Mouse (Mus musculus) hindbrain, embryonic 15.5 days (tissue): ENCODE measurements around the gene Abhd8. TPM values are rescaled to one million over a fixed set of nuclear protein-coding genes. Genes with fewer than 3 reads are reported as not detected.
"Not testable (repeated sequence)": the region's sequence is repeated elsewhere in the genome, so short reads cannot be mapped to it uniquely, and the experiment has no call there.

Experiments
- ATAC-seq: fragments of 200-750 bp; cut with Nextera tagmentation; 2 replicates; pipeline ENCODE4 v1.8.0; 2017; ENCODE audit warnings: low read depth, moderate number of reproducible peaks, moderate TSS enrichment; ENCODE audit not compliant: low FRiP score
- H3K27ac ChIP-seq: fragments of 300-500 bp; sonication (generic); replicated peaks from 2 replicates; pipeline ENCODE4 v1.5.1; 2015; ENCODE audit warnings: mild to moderate bottlenecking, inconsistent platforms
- H3K27me3 ChIP-seq: fragments of 300-500 bp; sonication (generic); 2 replicates; pipeline ENCODE4 v1.6.1; 2015; ENCODE audit warnings: control low read depth, inconsistent platforms
- H3K36me3 ChIP-seq: fragments of 300-500 bp; sonication (generic); 2 replicates; pipeline ENCODE4 v1.6.1; 2015; ENCODE audit warnings: control low read depth, inconsistent platforms
- H3K4me1 ChIP-seq: fragments of 300-500 bp; sonication (generic); replicated peaks from 2 replicates; pipeline ENCODE4 v1.6.1; 2015; ENCODE audit warnings: control low read depth, inconsistent platforms
- H3K4me2 ChIP-seq: fragments of 300-500 bp; sonication (generic); 2 replicates; pipeline ENCODE4 v1.6.1; 2015; ENCODE audit warnings: moderate library complexity, mild to moderate bottlenecking, inconsistent platforms
- H3K4me3 ChIP-seq: fragments of 300-500 bp; sonication (generic); 2 replicates; pipeline ENCODE4 v1.5.1; 2015; ENCODE audit warnings: mild to moderate bottlenecking, inconsistent platforms
- H3K9ac ChIP-seq: fragments of 300-500 bp; sonication (generic); 2 replicates; pipeline ENCODE4 v1.6.1; 2015; ENCODE audit warnings: inconsistent platforms
- H3K9me3 ChIP-seq: fragments of 300-500 bp; sonication (generic); 2 replicates; pipeline ENCODE4 v1.6.1; 2016; ENCODE audit warnings: control low read depth, inconsistent platforms
- WGBS: fragments of 180-500 bp; shearing (Covaris S2); methylation state at CpG from one replicate; pipeline ENCODE4 v1.1.7; 2015; 5-methylcytosine and 5-hydroxymethylcytosine counted together
- polyA plus RNA-seq: library from polyadenylated mRNA; unstranded; fragments of >200 nt; fragmentation: Nextera tagmentation; extraction: Ambion mirVana; gene quantifications from 2 replicates; pipeline ENCODE4 v1.2.1, GENCODE M21; 2015

Abhd8 gene
- polyA plus RNA-seq, 1 experiment from 2014 or later: 195 TPM

- no peak overlapping the region for H3K9ac ChIP-seq
- no peak overlapping the region for H3K27ac ChIP-seq
- H3K4me1 ChIP-seq: no peaks in the 10 kb centered on the region; the same call in 1 of the 2 replicates
- H3K4me3 ChIP-seq: no peak overlapping the region
- no peak for ATAC-seq
- H3K4me2 ChIP-seq: no peak overlapping the region
- 92% methylated on average over 8 of the region's 8 CpGs for WGBS
- peaks cover 32% of the 10 kb centered on the region for H3K36me3 ChIP-seq
- H3K27me3 ChIP-seq: no peaks in the 10 kb centered on the region
- H3K9me3 ChIP-seq: no peaks in the 10 kb centered on the region
Observed at GRCm38 (mm10) chr8:71454668-71455067, 8.8 kb downstream of the Abhd8 start.

DNA sequence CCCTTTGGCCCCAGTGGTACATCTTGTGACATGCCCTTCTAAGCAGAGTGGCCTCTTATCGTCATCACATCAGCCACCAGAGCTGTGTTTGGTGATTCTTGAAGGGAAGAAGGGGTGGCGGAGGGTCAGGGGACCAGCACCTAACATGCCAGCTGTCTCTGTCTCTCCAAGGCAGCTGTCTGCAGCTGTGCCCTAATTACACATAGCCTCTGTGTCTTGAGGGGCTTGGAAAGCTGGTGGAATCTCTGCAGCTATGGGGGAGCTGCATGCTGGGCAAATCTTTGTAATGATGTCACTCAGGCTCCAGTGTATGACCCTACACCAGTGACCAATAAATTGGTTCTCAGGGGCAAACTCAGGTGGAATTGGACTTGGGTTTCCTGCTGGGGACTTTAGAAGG is 10.8 kb downstream of the Abhd8 start:
- no peaks in the 10 kb centered on the region for H3K9me3 ChIP-seq
- H3K27ac ChIP-seq: no peak overlapping the region
- H3K4me2 ChIP-seq: no peak overlapping the region
- WGBS: 81% methylated on average over 2 of the region's 2 CpGs
- H3K4me3 ChIP-seq: no peak overlapping the region
- H3K4me1 ChIP-seq: no peaks in the 10 kb centered on the region
- H3K36me3 ChIP-seq: peaks cover 15% of the 10 kb centered on the region
- ATAC-seq: no peak
- no peak overlapping the region for H3K9ac ChIP-seq
- no peaks in the 10 kb centered on the region for H3K27me3 ChIP-seq

- H3K27me3 ChIP-seq: no peaks in the 10 kb centered on the region
- H3K27ac ChIP-seq: no peak overlapping the region
- WGBS: 55% methylated on average over 11 of the region's 11 CpGs
- no peaks in the 10 kb centered on the region for H3K4me1 ChIP-seq
- ATAC-seq: no peak
- no peak overlapping the region for H3K4me2 ChIP-seq
- H3K36me3 ChIP-seq: peaks cover 6% of the 10 kb centered on the region; the same call in 1 of the 2 replicates
- no peak overlapping the region for H3K4me3 ChIP-seq
- no peak overlapping the region for H3K9ac ChIP-seq
- no peaks in the 10 kb centered on the region for H3K9me3 ChIP-seq
Observed at GRCm38 (mm10) chr8:71451777-71452176, 11.7 kb downstream of the Abhd8 start.

- H3K27ac ChIP-seq: no peak overlapping the region
- H3K27me3 ChIP-seq: no peaks in the 10 kb centered on the region
- no peak for ATAC-seq
- no peaks in the 10 kb centered on the region for H3K4me1 ChIP-seq
- H3K36me3 ChIP-seq: peaks cover 2% of the 10 kb centered on the region; the same call in 1 of the 2 replicates
- H3K4me2 ChIP-seq: no peak overlapping the region
- WGBS: 63% methylated on average over 4 of the region's 4 CpGs
- no peak overlapping the region for H3K9ac ChIP-seq
- no peaks in the 10 kb centered on the region for H3K9me3 ChIP-seq
- no peak overlapping the region for H3K4me3 ChIP-seq
Observed at GRCm38 (mm10) chr8:71451337-71451736, 12.1 kb downstream of the Abhd8 start.

DNA sequence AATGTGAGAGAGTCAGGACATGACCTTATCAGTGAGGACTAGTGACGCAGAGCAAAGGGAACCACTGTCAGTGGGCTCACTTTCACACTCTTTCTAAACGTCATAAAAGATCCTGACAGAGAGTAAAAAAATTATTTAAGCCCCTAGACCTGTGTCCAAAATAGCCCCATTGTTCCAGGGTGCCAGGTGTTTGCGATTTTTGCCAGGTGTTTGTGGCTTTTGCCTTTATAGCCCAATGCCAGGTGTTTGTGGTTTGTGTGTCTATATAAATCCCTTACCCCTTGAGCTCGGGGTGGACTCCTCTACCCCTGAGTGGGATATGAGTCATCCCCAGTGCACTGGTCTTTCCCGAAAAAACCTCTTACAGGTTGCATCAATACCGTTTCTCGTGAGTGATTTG is 18.4 kb downstream of the Abhd8 start:
- Histone ChIP-seq H3K9ac (no peak overlapping the region), H3K4me3 (no peak overlapping the region), H3K27ac (no peak overlapping the region), H3K4me1 (no peaks in the 10 kb centered on the region; the same call in 1 of the 2 replicates), H3K36me3 (no peaks in the 10 kb centered on the region), H3K4me2 (no peak overlapping the region), H3K9me3 (no peaks in the 10 kb centered on the region), H3K27me3 (0 out of 2 replicates have a peak, but pooled peaks cover 2% of the 10 kb centered on the region)
- 92% methylated on average over 7 of the region's 7 CpGs for WGBS
- no peak for ATAC-seq

GRCm38 (mm10) chr8:71441404-71441803 is 22.1 kb downstream of the Abhd8 start:
- 1% methylated on average over 7 of the region's 7 CpGs for WGBS
- peak; percentile 38; the same call in 1 of the 2 replicates for ATAC-seq

DNA sequence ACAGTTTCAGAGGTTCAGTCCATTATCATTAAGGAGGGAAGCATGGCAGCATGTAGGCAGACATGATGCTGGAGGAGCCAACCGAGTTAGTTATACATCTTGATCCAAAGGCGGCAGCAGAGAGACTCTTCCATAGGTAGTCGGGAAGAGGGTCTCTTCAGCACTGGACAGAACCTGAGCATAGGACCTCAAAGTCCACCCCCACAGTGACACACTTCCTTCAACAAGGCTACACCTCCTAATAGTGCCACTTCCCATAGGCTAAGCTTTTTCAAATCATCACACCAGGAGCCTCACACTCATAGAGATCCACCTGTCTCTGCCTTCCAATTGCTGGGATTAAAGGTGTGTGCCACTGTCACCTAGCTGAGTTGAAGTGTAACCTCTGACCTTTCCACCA is 26.4 kb downstream of the Abhd8 start:
- Histone ChIP-seq H3K9me3 (no peaks in the 10 kb centered on the region), H3K36me3 (no peaks in the 10 kb centered on the region), H3K4me3 (no peak overlapping the region), H3K4me2 (no peak overlapping the region), H3K27ac (no peak overlapping the region), H3K27me3 (peaks cover 3% of the 10 kb centered on the region; the same call in 1 of the 2 replicates), H3K9ac (no peak overlapping the region), H3K4me1 (no peaks in the 10 kb centered on the region; the same call in 1 of the 2 replicates)
- 34% methylated on average over 3 of the region's 3 CpGs for WGBS
- no peak for ATAC-seq

More at GRCm38 (mm10) chr8:71441404-71441803, 22.1 kb downstream of the Abhd8 start:
- Histone ChIP-seq H3K27ac (no peak overlapping the region), H3K9ac (no peak overlapping the region), H3K9me3 (no peaks in the 10 kb centered on the region), H3K4me3 (no peak overlapping the region), H3K27me3 (peaks cover 5% of the 10 kb centered on the region; the same call in 1 of the 2 replicates), H3K4me2 (no peak overlapping the region), H3K4me1 (no peaks in the 10 kb centered on the region; the same call in 1 of the 2 replicates), H3K36me3 (no peaks in the 10 kb centered on the region)

- not testable (repeated sequence) for H3K4me3 ChIP-seq, H3K27me3 ChIP-seq, H3K9me3 ChIP-seq, H3K4me1 ChIP-seq, H3K27ac ChIP-seq, H3K9ac ChIP-seq, H3K36me3 ChIP-seq, ATAC-seq, H3K4me2 ChIP-seq
- WGBS: 94% methylated on average over 1 of the region's 1 CpGs
Observed at GRCm38 (mm10) chr8:71432935-71433334, 30.5 kb downstream of the Abhd8 start.

- Histone ChIP-seq H3K4me3 (no peak overlapping the region), H3K27ac (no peak overlapping the region), H3K27me3 (no peaks in the 10 kb centered on the region), H3K9ac (no peak overlapping the region), H3K9me3 (no peaks in the 10 kb centered on the region), H3K4me2 (no peak overlapping the region), H3K4me1 (no peaks in the 10 kb centered on the region), H3K36me3 (no peaks in the 10 kb centered on the region)
- no peak for ATAC-seq
Observed at GRCm38 (mm10) chr8:71422121-71422520, 41.3 kb downstream of the Abhd8 start.

GRCm38 (mm10) chr8:71411535-71412273 is 51.8 kb downstream of the Abhd8 start:
- Histone ChIP-seq H3K27me3 (0 out of 2 replicates have a peak, but pooled peaks cover 2% of the 10 kb centered on the region), H3K36me3 (no peaks in the 10 kb centered on the region), H3K4me1 (peaks cover 4% of the 10 kb centered on the region), H3K9me3 (no peaks in the 10 kb centered on the region), H3K9ac (no peak overlapping the region), H3K27ac (no peak overlapping the region), H3K4me2 (no peak overlapping the region), H3K4me3 (no peak overlapping the region)
- WGBS: 51% methylated on average over 11 of the region's 11 CpGs
- ATAC-seq: no peak

- no peak overlapping the region for H3K4me2 ChIP-seq
- peaks cover 20% of the 10 kb centered on the region for H3K4me1 ChIP-seq
- no peak overlapping the region for H3K27ac ChIP-seq
- 97% methylated on average over 4 of the region's 4 CpGs for WGBS
- no peak for ATAC-seq
- H3K9ac ChIP-seq: no peak overlapping the region
- no peaks in the 10 kb centered on the region for H3K27me3 ChIP-seq
- H3K9me3 ChIP-seq: no peaks in the 10 kb centered on the region
- H3K36me3 ChIP-seq: 0 out of 2 replicates have a peak, but pooled peaks cover 2% of the 10 kb centered on the region
- H3K4me3 ChIP-seq: no peak overlapping the region
Observed at GRCm38 (mm10) chr8:71408231-71408630, 55.2 kb downstream of the Abhd8 start.

GRCm38 (mm10) chr8:71407441-71407840 is 56.0 kb downstream of the Abhd8 start:
- no peak overlapping the region for H3K4me2 ChIP-seq
- WGBS: 95% methylated on average over 14 of the region's 14 CpGs

More at GRCm38 (mm10) chr8:71407441-71407840, 56.0 kb downstream of the Abhd8 start:
- no peaks in the 10 kb centered on the region for H3K9me3 ChIP-seq
- H3K36me3 ChIP-seq: 0 out of 2 replicates have a peak, but pooled peaks cover 4% of the 10 kb centered on the region
- no peak overlapping the region for H3K9ac ChIP-seq
- no peak for ATAC-seq
- H3K4me1 ChIP-seq: peaks cover 20% of the 10 kb centered on the region
- no peaks in the 10 kb centered on the region for H3K27me3 ChIP-seq
- no peak overlapping the region for H3K4me3 ChIP-seq
- no peak overlapping the region for H3K27ac ChIP-seq
